Mouse (Mus musculus): Measurements from ENCODE around the gene Tanc1.

DNA sequence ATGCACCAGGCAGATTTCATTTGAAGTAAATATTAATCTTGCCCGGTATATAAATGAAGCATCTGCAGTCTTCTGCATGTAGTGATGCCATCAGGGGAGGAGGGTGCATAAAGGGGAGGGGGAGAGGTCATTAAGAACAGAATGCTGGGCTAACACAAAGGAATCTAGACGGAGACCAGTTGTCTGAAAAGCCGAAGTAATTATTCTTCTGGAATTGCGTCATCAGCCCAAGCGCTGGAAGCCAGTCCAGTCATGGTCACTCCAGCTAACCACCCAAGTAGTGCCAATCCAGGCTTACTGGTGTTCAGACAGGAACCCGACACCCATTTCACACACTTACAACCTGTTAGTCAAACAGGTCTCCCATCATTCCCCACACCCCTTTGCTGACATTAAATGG lies 17.7 kb upstream of the Tanc1 start:
- TF ChIP-seq CTCF (IDR thresholded peaks at IDR 0.05; ENCODE audit: borderline replicate concordance, extremely low read depth, insufficient read depth, insufficient read length): no peak
- no peak for TF ChIP-seq POLR2A (IDR thresholded peaks at IDR 0.05; ENCODE audit: borderline replicate concordance, extremely low read depth, insufficient read depth, insufficient read length, poor library complexity, severe bottlenecking)

All from brain, embryonic 14.5 days (tissue).